Mouse (Mus musculus) gastrocnemius, adult 2 months (tissue): ENCODE measurements around the gene Trabd2b. TPM values are rescaled to one million over a fixed set of nuclear protein-coding genes. Genes with fewer than 3 reads are reported as not detected.

Experiments used
- DNase-seq: peaks from one replicate; pipeline ENCODE4 v3.0.0; 2022
- H3K27ac ChIP-seq: fragments of 200-600 bp; 2 replicates; pipeline ENCODE4 v1.8.1; 2022; ENCODE audit warnings: mild to moderate bottlenecking
- H3K4me3 ChIP-seq: fragments of 200-600 bp; 2 replicates; pipeline ENCODE4 v1.8.1; 2022; ENCODE audit warnings: mild to moderate bottlenecking, moderate library complexity
- CTCF ChIP-seq: fragments of 200-600 bp; IDR thresholded peaks from 2 replicates; pipeline ENCODE4 v1.8.1; 2022; ENCODE audit warnings: antibody characterized with exemption, mild to moderate bottlenecking, moderate library complexity
- intact Hi-C: fragments of 180-260 bp; cut with DNase I; formaldehyde crosslinking; loops from one replicate; pipeline ENCODE4 v1.15.1; 2025
- total RNA-seq, 2 experiments: library from RNA; stranded (reverse); gene quantifications; 2 replicates each; pipeline ENCODE4 v1.2.3; 2021

The Trabd2b gene
- total RNA-seq, 2 experiments from 2014 or later: 0.71 to 1.3 TPM

- intact Hi-C loops: loop anchor here (5.0 kb wide), 1 partner anchor 230 kb away; no protein-coding TSS in a partner anchor
- peak overlapping the region; percentile 78 for H3K4me3 ChIP-seq
Measured at GRCm38 (mm10) chr4:114407516-114407915, 992 bp downstream of the Trabd2b start.

DNA sequence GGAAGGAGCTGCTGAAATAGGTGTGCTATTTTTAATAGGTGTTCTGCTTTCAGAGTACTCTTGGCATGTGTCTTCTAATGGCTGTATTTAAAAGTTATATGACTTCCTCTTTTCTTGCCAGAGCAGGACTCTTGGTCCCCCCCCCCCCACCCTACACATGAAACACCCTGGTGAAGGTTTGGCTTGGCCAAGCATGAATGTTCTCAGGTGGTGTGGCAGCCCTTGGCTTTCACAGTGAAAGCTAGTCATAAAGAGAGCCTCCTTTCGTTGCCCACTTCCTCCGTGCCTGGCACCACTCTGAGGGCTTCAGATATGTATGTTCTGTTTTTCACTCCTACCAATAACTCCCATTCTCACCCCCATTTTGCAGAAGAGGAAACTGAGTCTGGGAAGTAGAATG, 1.8 kb downstream of the Trabd2b start:
- intact Hi-C loops: loop anchor here (5.0 kb wide), 1 partner anchor 229 kb away; no protein-coding TSS in a partner anchor
- DNase-seq: no peak
- H3K4me3 ChIP-seq: no peak overlapping the region
- H3K27ac ChIP-seq: no peak overlapping the region
- no peak for TF ChIP-seq CTCF

More at GRCm38 (mm10) chr4:114407516-114407915, 992 bp downstream of the Trabd2b start:
- no peak for DNase-seq
- TF ChIP-seq CTCF: no peak
- H3K27ac ChIP-seq: no peak overlapping the region

- intact Hi-C loops: loop anchor here (5.0 kb wide), 1 partner anchor 228 kb away; no protein-coding TSS in a partner anchor
- no peak for TF ChIP-seq CTCF
- DNase-seq: no peak
- H3K27ac ChIP-seq: peak overlapping the region; percentile 25; the same call in 1 of the 2 replicates
- H3K4me3 ChIP-seq: no peak overlapping the region
Measured at GRCm38 (mm10) chr4:114408890-114409480, 2.5 kb downstream of the Trabd2b start.

DNA sequence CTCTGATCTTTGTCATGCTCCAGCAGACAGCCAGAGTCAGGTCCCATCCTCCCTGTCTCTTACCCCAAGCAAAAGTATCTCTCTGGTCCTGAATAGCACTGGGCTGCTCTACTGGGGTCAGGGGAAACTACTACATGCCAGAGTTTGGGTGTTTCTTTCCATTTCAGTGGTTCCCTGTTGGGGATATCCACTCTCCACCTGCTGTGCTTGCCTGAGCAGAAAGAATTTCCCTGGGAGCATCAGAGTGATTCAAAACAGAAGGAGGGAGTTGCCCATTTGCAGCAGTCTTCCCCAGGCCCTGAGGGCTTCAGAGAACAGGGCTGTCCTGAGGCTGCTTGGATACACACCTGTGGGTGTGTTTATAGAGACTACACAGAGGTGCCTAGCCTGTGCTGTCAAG, 3.0 kb downstream of the Trabd2b start:
- DNase-seq: no peak
- no peak overlapping the region for H3K4me3 ChIP-seq
- no peak for TF ChIP-seq CTCF
- peak overlapping the region; percentile 51; the same call in 1 of the 2 replicates for H3K27ac ChIP-seq
- intact Hi-C loops: loop anchor here (5.0 kb wide), 1 partner anchor 228 kb away; no protein-coding TSS in a partner anchor

DNA sequence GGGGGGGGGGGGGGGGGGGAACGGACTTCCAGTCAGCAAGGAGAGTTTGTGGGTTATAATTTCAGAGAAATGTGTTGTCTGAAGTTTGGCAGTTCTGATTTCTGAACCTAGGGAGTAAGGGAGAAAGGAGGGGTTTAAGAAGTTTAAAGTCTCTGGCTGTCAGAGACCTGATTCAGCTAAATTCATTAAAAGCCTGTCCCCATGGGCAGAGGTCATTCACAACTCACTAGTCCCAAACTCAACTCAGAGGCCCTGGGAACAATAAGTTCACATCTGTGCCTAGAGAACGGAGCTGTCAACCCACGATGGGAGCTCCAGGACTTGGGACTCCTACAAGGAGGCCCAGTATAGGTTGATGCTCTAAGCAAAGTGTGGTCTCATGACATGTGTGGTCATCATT, 3.5 kb downstream of the Trabd2b start:
- no peak for TF ChIP-seq CTCF
- intact Hi-C loops: no loop called here
- H3K4me3 ChIP-seq: peak overlapping the region; percentile 10; the same call in 1 of the 2 replicates
- peak overlapping the region; percentile 51 for H3K27ac ChIP-seq
- DNase-seq: no peak

DNA sequence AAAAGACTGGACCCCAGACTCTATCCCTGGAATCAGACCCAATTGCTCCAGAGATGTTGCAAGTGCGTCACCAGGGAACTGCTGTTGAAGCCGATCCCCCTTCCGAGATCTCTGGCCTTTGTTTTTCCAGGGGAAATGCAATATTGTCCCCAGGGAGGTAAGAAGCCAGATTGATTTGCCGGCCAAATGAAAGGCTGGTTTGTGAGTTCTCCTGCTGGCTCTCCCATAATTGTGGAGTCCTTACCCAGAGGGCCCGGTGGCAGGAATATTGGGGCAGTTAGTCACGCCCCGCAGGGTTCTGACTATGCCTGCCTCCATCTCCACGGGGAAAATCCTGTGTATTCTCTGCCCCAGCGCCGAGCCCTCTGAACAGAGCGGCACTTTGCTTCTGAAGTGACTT, 3.9 kb downstream of the Trabd2b start:
- DNase-seq: no peak
- Histone ChIP-seq H3K4me3 (peak overlapping the region; percentile 10), H3K27ac (peak overlapping the region; percentile 51)
- no peak for TF ChIP-seq CTCF
- intact Hi-C loops: no loop called here

- DNase-seq: no peak
- Histone ChIP-seq H3K27ac (peak overlapping the region; percentile 51), H3K4me3 (peak overlapping the region; percentile 10)
Measured at GRCm38 (mm10) chr4:114410958-114411661, 4.6 kb downstream of the Trabd2b start.

GRCm38 (mm10) chr4:114411846-114412390, 5.4 kb downstream of the Trabd2b start:
- no peak overlapping the region for H3K27ac ChIP-seq
- intact Hi-C loops: no loop called here
- TF ChIP-seq CTCF: no peak
- H3K4me3 ChIP-seq: no peak overlapping the region
- DNase-seq: no peak

More at GRCm38 (mm10) chr4:114410958-114411661, 4.6 kb downstream of the Trabd2b start:
- no peak for TF ChIP-seq CTCF
- intact Hi-C loops: no loop called here

GRCm38 (mm10) chr4:114415925-114416645, 9.6 kb downstream of the Trabd2b start:
- no peak for DNase-seq
- H3K27ac ChIP-seq: no peak overlapping the region
- intact Hi-C loops: no loop called here
- TF ChIP-seq CTCF: no peak
- H3K4me3 ChIP-seq: no peak overlapping the region

- DNase-seq: no peak
- intact Hi-C loops: no loop called here
- Histone ChIP-seq H3K4me3 (no peak overlapping the region), H3K27ac (no peak overlapping the region)
- TF ChIP-seq CTCF: no peak
Measured at GRCm38 (mm10) chr4:114420154-114420553, 13.6 kb downstream of the Trabd2b start.

GRCm38 (mm10) chr4:114423084-114423483, 16.6 kb downstream of the Trabd2b start:
- Histone ChIP-seq H3K27ac (no peak overlapping the region), H3K4me3 (no peak overlapping the region)
- DNase-seq: peak; percentile 29
- no peak for TF ChIP-seq CTCF
- intact Hi-C loops: no loop called here

DNA sequence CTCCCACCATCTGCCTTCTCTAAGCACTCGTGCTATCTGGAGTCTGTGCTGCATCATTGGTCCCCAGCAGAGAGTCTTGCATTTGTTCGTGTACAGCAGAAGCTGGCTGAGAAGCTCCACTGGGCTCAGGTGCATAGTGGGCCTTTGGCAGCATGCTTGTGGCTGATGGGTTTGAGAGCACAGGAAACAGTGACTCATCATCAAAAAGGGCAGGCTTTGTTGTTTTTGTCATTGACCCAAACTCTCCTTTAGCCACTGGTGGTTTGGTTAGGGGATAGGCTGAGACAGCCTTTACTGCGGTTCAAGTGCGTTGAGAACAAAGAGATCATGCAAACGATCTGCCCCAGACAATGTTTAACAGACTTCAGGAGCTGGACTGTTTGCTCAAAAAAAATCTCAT, 19.3 kb downstream of the Trabd2b start:
- Histone ChIP-seq H3K4me3 (no peak overlapping the region), H3K27ac (no peak overlapping the region)
- DNase-seq: no peak
- intact Hi-C loops: no loop called here
- TF ChIP-seq CTCF: no peak
